Mouse (Mus musculus) lung, embryonic 14.5 days (tissue): ENCODE measurements around the gene Vwa5b1. TPM values are rescaled to one million over a fixed set of nuclear protein-coding genes. Genes with fewer than 3 reads are reported as not detected.
A peak's percentile ranks its signal among the peaks of the same experiment; 100 is the strongest.

Experiments used
- ATAC-seq: fragments of 200-750 bp; cut with Nextera tagmentation; 2 replicates; pipeline ENCODE4 v1.8.0; 2017; ENCODE audit warnings: mild to moderate bottlenecking, moderate TSS enrichment, moderate library complexity; ENCODE audit not compliant: insufficient read depth
- DNase-seq: peaks from one replicate; pipeline ENCODE4 v3.0.0-alpha.2; 2015
- H3K27ac ChIP-seq: fragments of 300-500 bp; sonication (generic); 2 replicates; pipeline ENCODE4 v1.5.1; 2014; ENCODE audit warnings: low read depth, mild to moderate bottlenecking, moderate library complexity
- H3K27me3 ChIP-seq: fragments of 300-500 bp; sonication (generic); 2 replicates; pipeline ENCODE4 v1.6.1; 2014; ENCODE audit warnings: low read length, control low read depth; ENCODE audit not compliant: insufficient read depth
- H3K36me3 ChIP-seq: fragments of 300-500 bp; sonication (generic); 2 replicates; pipeline ENCODE4 v1.6.1; 2014; ENCODE audit warnings: control low read depth; ENCODE audit not compliant: insufficient read depth
- H3K4me1 ChIP-seq: fragments of 300-500 bp; sonication (generic); 2 replicates; pipeline ENCODE4 v1.6.1; 2014; ENCODE audit warnings: antibody characterized with exemption, control low read depth; ENCODE audit not compliant: insufficient read depth
- H3K4me2 ChIP-seq: fragments of 300-500 bp; sonication (generic); 2 replicates; pipeline ENCODE4 v1.6.1; 2014; ENCODE audit warnings: mild to moderate bottlenecking
- H3K4me3 ChIP-seq: fragments of 300-500 bp; sonication (generic); 2 replicates; pipeline ENCODE4 v1.5.1; 2014; ENCODE audit warnings: low read depth, low read length
- H3K9ac ChIP-seq: fragments of 300-500 bp; sonication (generic); 2 replicates; pipeline ENCODE4 v1.6.1; 2014
- H3K9me3 ChIP-seq: fragments of 300-500 bp; sonication (generic); 2 replicates; pipeline ENCODE4 v1.6.1; 2016; ENCODE audit warnings: low read depth, low read length, control low read depth
- CTCF ChIP-seq: IDR thresholded peaks from 2 replicates; pipeline ENCODE4 v1.5.1; 2016; ENCODE audit warnings: antibody characterized with exemption, low read depth
- WGBS: fragments of 180-500 bp; shearing (Covaris S2); extraction: QIAGEN DNeasy Blood & Tissue Kit; methylation state at CpG from one replicate; pipeline ENCODE4 v1.1.7; 2014; 5-methylcytosine and 5-hydroxymethylcytosine counted together
- polyA plus RNA-seq: library from polyadenylated mRNA; unstranded; fragments of >200 nt; fragmentation: Nextera tagmentation; extraction: Ambion mirVana; gene quantifications from 2 replicates; pipeline ENCODE4 v1.2.1, GENCODE M21; 2014

The Vwa5b1 gene
- polyA plus RNA-seq, 1 experiment from 2014 or later: 0.11 TPM

GRCm38 (mm10) chr4:138578406-138578805, 57.3 kb downstream of the Vwa5b1 start:
- no peak overlapping the region for H3K27ac ChIP-seq
- H3K4me1 ChIP-seq: no peaks in the 10 kb centered on the region
- no peaks in the 10 kb centered on the region for H3K36me3 ChIP-seq
- no peak for TF ChIP-seq CTCF
- no peak overlapping the region for H3K4me2 ChIP-seq
- 55% methylated on average over 19 of the region's 19 CpGs for WGBS
- DNase-seq: no peak
- no peak for ATAC-seq
- no peak overlapping the region for H3K4me3 ChIP-seq
- H3K27me3 ChIP-seq: no peaks in the 10 kb centered on the region
- H3K9me3 ChIP-seq: no peaks in the 10 kb centered on the region
- H3K9ac ChIP-seq: no peak overlapping the region

- WGBS: 42% methylated on average over 4 of the region's 4 CpGs
- DNase-seq: no peak
- TF ChIP-seq CTCF: no peak
Observed at GRCm38 (mm10) chr4:138576661-138577060, 59.0 kb downstream of the Vwa5b1 start.

GRCm38 (mm10) chr4:138574800-138575606, 60.7 kb downstream of the Vwa5b1 start:
- Histone ChIP-seq H3K27ac (no peak overlapping the region), H3K27me3 (no peaks in the 10 kb centered on the region), H3K9ac (no peak overlapping the region), H3K9me3 (no peaks in the 10 kb centered on the region), H3K36me3 (no peaks in the 10 kb centered on the region), H3K4me2 (no peak overlapping the region), H3K4me1 (peaks cover 6% of the 10 kb centered on the region), H3K4me3 (no peak overlapping the region)
- WGBS: 67% methylated on average over 13 of the region's 13 CpGs
- DNase-seq (no peak), ATAC-seq (no peak)
- no peak for TF ChIP-seq CTCF

More at GRCm38 (mm10) chr4:138576661-138577060, 59.0 kb downstream of the Vwa5b1 start:
- H3K9me3 ChIP-seq: no peaks in the 10 kb centered on the region
- H3K36me3 ChIP-seq: no peaks in the 10 kb centered on the region
- ATAC-seq: no peak
- no peak overlapping the region for H3K27ac ChIP-seq
- no peak overlapping the region for H3K9ac ChIP-seq
- no peaks in the 10 kb centered on the region for H3K27me3 ChIP-seq
- no peak overlapping the region for H3K4me3 ChIP-seq
- no peaks in the 10 kb centered on the region for H3K4me1 ChIP-seq
- H3K4me2 ChIP-seq: no peak overlapping the region

DNA sequence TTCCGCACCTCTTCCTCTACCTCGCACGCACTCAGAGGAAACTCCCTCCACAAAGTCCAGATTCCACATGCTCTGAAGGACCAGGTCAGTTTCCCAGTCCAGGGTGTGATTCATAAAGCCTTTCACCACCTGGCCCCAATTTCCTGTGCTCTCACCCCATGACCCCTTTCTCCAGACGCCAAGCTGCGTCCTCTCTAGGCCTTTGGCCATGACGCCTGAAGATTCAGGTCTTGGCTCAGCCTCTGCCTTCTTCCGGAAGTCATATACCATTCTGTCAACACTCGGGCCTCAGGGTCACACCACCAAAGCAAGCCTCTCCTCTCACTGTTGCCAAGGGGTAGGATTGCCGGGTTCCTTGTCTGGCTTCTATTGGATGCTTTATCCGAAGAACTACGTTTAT, 65.8 kb downstream of the Vwa5b1 start:
- Histone ChIP-seq H3K4me1 (peaks cover 6% of the 10 kb centered on the region), H3K4me2 (no peak overlapping the region), H3K9me3 (no peaks in the 10 kb centered on the region), H3K9ac (no peak overlapping the region), H3K4me3 (no peak overlapping the region), H3K27me3 (no peaks in the 10 kb centered on the region), H3K36me3 (no peaks in the 10 kb centered on the region), H3K27ac (no peak overlapping the region)
- DNase-seq: peak; percentile 73
- no peak for TF ChIP-seq CTCF
- 31% methylated on average over 11 of the region's 11 CpGs for WGBS
- ATAC-seq: peak; percentile 64; the same call in 1 of the 2 replicates

- DNase-seq (no peak), ATAC-seq (no peak)
- WGBS: 80% methylated on average over 2 of the region's 2 CpGs
- Histone ChIP-seq H3K27me3 (no peaks in the 10 kb centered on the region), H3K9me3 (no peaks in the 10 kb centered on the region), H3K36me3 (no peaks in the 10 kb centered on the region), H3K4me1 (peaks cover 6% of the 10 kb centered on the region), H3K4me2 (no peak overlapping the region), H3K27ac (no peak overlapping the region), H3K4me3 (no peak overlapping the region), H3K9ac (no peak overlapping the region)
- TF ChIP-seq CTCF: no peak
Observed at GRCm38 (mm10) chr4:138568275-138568674, 67.4 kb downstream of the Vwa5b1 start.

- 8% methylated on average over 8 of the region's 8 CpGs for WGBS
Observed at GRCm38 (mm10) chr4:138561986-138562385, 73.7 kb downstream of the Vwa5b1 start.

DNA sequence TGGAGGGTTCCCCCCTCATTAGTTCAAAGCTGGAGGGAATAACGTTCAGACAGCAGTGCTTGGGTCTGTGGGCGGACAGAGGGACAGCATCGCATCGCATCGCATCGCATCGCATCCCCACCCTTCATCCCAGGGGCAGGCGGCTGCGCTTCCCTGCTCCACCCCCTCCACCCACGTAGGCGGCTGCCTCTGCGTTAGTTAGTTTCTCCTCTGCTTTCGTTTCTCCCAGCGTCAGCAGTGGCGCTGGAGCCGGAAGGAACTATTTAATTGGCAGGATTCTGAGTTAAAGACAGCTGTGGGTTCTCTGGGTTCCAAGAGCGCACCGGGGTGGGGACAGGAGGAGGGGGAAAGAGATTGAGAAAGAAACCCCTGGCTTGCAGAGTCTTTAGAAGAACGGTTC, 80.2 kb downstream of the Vwa5b1 start:
- peaks cover 29% of the 10 kb centered on the region for H3K27me3 ChIP-seq

More at GRCm38 (mm10) chr4:138561986-138562385, 73.7 kb downstream of the Vwa5b1 start:
- Histone ChIP-seq H3K4me3 (no peak overlapping the region), H3K4me2 (no peak overlapping the region), H3K36me3 (no peaks in the 10 kb centered on the region), H3K9me3 (no peaks in the 10 kb centered on the region), H3K4me1 (no peaks in the 10 kb centered on the region), H3K9ac (no peak overlapping the region), H3K27ac (no peak overlapping the region), H3K27me3 (no peaks in the 10 kb centered on the region)
- peak; percentile 93 for DNase-seq
- ATAC-seq: peak; percentile 66; the same call in 1 of the 2 replicates
- peak; percentile 95 for TF ChIP-seq CTCF

More for the DNA sequence above, 80.2 kb downstream of the Vwa5b1 start:
- 1% methylated on average over 19 of the region's 19 CpGs for WGBS
- peaks cover 4% of the 10 kb centered on the region; the same call in 1 of the 2 replicates for H3K4me1 ChIP-seq
- peak overlapping the region; percentile 49 for H3K4me2 ChIP-seq
- no peaks in the 10 kb centered on the region for H3K36me3 ChIP-seq
- H3K4me3 ChIP-seq: peak overlapping the region; percentile 16
- H3K27ac ChIP-seq: no peak overlapping the region
- ATAC-seq (0 out of 2 replicates have a peak, but pooled peaks have one; percentile 31), DNase-seq (peak; percentile 73)
- TF ChIP-seq CTCF: no peak
- peak overlapping the region; percentile 32; the same call in 1 of the 2 replicates for H3K9ac ChIP-seq
- no peaks in the 10 kb centered on the region for H3K9me3 ChIP-seq
